In genomic region chr9:72638951-72639842, GRCm38 (mm10) we compare ENCODE assay signal across 9 mouse cellular contexts. TPM values are rescaled to one million over a fixed set of nuclear protein-coding genes. Genes with fewer than 3 reads are reported as not detected.
DNase-seq lines count a peak whose midpoint lies in the region; ATAC-seq and TF ChIP-seq lines count a peak whose summit lies in the region.
"Had no signal": no experiment of that assay in that cellular context is flagged by ENCODE, and none has a peak within 500 bp of the region (broad histone marks: within the 10 kb centered on the region; RNA-seq: fewer than 3 reads in every experiment).

No protein-coding gene starts in this region.

- DNase-seq in heart, adult 2 months = no peak
- DNase-seq in heart, adult 8-10 months (ENCODE audit: low spot score) = no peak
- peak; percentile 96 for DNase-seq in R1 (ENCODE audit: low read depth, low spot score)
- no peak for DNase-seq in liver, embryonic 13.5 days
- peak; percentile 84 for DNase-seq in retina, postnatal 1 day
- no peak for DNase-seq in layer of hippocampus, adult 9-10 months (ENCODE audit: low spot score)
- DNase-seq in cerebellum, adult 9-10 months = no peak

- intact Hi-C loops in heart, adult 2 months (cut with DNase I) = no loop called here

- peaks cover 5% of the 10 kb centered on the region for H3K36me3 ChIP-seq in heart, adult 2 months (ENCODE audit: control insufficient read depth, insufficient read depth, low read length)
- no peaks in the 10 kb centered on the region for H3K36me3 ChIP-seq in forebrain, embryonic 16.5 days (ENCODE audit: control insufficient read depth, insufficient read depth)
- no peaks in the 10 kb centered on the region for H3K36me3 ChIP-seq in liver, embryonic 13.5 days

- TF ChIP-seq EP300 in heart, adult 2 months (IDR thresholded peaks at IDR 0.05; ENCODE audit: insufficient read depth, low read depth, low read length) = no peak

- peak overlapping the region; percentile 70 for H3K9ac ChIP-seq in heart, adult 2 months (ENCODE audit: low read depth, low read length)
- peak overlapping the region; percentile 51 for H3K9ac ChIP-seq in forebrain, embryonic 16.5 days (replicated peaks; ENCODE audit: low read depth, low read length)
- peak overlapping the region; percentile 72 for H3K9ac ChIP-seq in liver, embryonic 13.5 days

- ATAC-seq in forebrain, embryonic 16.5 days = peak; percentile 87
- peak; percentile 68 for ATAC-seq in liver, embryonic 13.5 days (ENCODE audit: low read depth)

- no peaks in the 10 kb centered on the region for H3K9me3 ChIP-seq in forebrain, embryonic 16.5 days (ENCODE audit: control insufficient read depth, low read length)
- H3K9me3 ChIP-seq in liver, embryonic 13.5 days (replicated peaks) = no peaks in the 10 kb centered on the region

- peak overlapping the region; percentile 96 for H3K27ac ChIP-seq in heart, adult 2 months
- H3K27ac ChIP-seq in forebrain, embryonic 16.5 days (ENCODE audit: low read length) = peak overlapping the region; percentile 88
- peak overlapping the region; percentile 87 for H3K27ac ChIP-seq in liver, embryonic 13.5 days

- TF ChIP-seq POLR2A in heart, adult 2 months (IDR thresholded peaks at IDR 0.05; ENCODE audit: insufficient read depth, low read depth, low read length) = no peak

- no peaks in the 10 kb centered on the region for H3K27me3 ChIP-seq in heart, adult 2 months (ENCODE audit: control insufficient read depth, insufficient read depth, low read length)
- no peaks in the 10 kb centered on the region for H3K27me3 ChIP-seq in forebrain, embryonic 16.5 days (replicated peaks; ENCODE audit: control insufficient read depth, insufficient read depth, low read length)
- no peaks in the 10 kb centered on the region for H3K27me3 ChIP-seq in liver, embryonic 13.5 days
- H3K27me3 ChIP-seq: Patski had no signal

- TF ChIP-seq CTCF in heart, adult 2 months (IDR thresholded peaks at IDR 0.05) = no peak

- H3K4me2 ChIP-seq in forebrain, embryonic 16.5 days (ENCODE audit: low read length) = peak overlapping the region; percentile 48
- H3K4me2 ChIP-seq in liver, embryonic 13.5 days = peak overlapping the region; percentile 80

- WGBS in heart, adult 2 months = 60% methylated on average over 9 of the region's 9 CpGs
- 31% methylated on average over 9 of the region's 9 CpGs for WGBS in forebrain, embryonic 16.5 days
- WGBS in liver, embryonic 13.5 days (ENCODE audit: insufficient replicate concordance) = 59% methylated on average over 9 of the region's 9 CpGs

- H3K79me2 ChIP-seq in heart, adult 2 months (replicated peaks; ENCODE audit: control insufficient read depth, insufficient read depth, low read length) = no peaks in the 10 kb centered on the region

- peak overlapping the region; percentile 55 for H3K4me3 ChIP-seq in heart, adult 2 months
- peak overlapping the region; percentile 27 for H3K4me3 ChIP-seq in forebrain, embryonic 16.5 days (replicated peaks; ENCODE audit: low read length)
- H3K4me3 ChIP-seq in liver, embryonic 13.5 days (replicated peaks) = peak overlapping the region; percentile 61

- H3K4me1 ChIP-seq in heart, adult 2 months (ENCODE audit: control insufficient read depth, insufficient read depth, low read length) = peaks cover 10% of the 10 kb centered on the region
- H3K4me1 ChIP-seq in forebrain, embryonic 16.5 days (replicated peaks; ENCODE audit: control insufficient read depth, insufficient read depth, low read length) = peaks cover 22% of the 10 kb centered on the region
- H3K4me1 ChIP-seq in liver, embryonic 13.5 days (replicated peaks) = peaks cover 29% of the 10 kb centered on the region

RNA-seq across cellular contexts. Expression of gene Nedd4, which starts 22.9 kb away (rescaled TPM):
- total RNA-seq in heart, adult 2 months (2021) = 100 to 1,000 TPM; 317 to 357 TPM
- 129 and 289 TPM in 2 replicates for polyA plus RNA-seq in heart, adult 2 months (2012; rRNA removed)
- total RNA-seq in heart, adult 8-10 months (2022) = 100 to 1,000 TPM; 344 to 366 (median 354) TPM
- 415 and 474 TPM in 2 replicates for polyA plus RNA-seq in forebrain, embryonic 16.5 days (2015; fragmentation: Nextera tagmentation; extraction: Ambion mirVana)
- 114 and 134 TPM in 2 replicates for polyA plus RNA-seq in liver, embryonic 13.5 days (2015; fragmentation: Nextera tagmentation; extraction: Ambion mirVana)

Comparison
In these comparisons a context has a peak if more than half of its experiments do, and no peak if none do; other contexts are left out.
1. DNase-seq: peak in R1 (single experiment) and retina, postnatal 1 day (single experiment); none in heart, adult 2 months (0 of 2), heart, adult 8-10 months (single experiment), liver, embryonic 13.5 days (single experiment), layer of hippocampus, adult 9-10 months (single experiment) and cerebellum, adult 9-10 months (single experiment).
2. Peak in every context shown above with its lines, with median percentiles within 50 percentile points of each other: H3K27ac ChIP-seq, H3K4me3 ChIP-seq and H3K9ac ChIP-seq.